In genomic region chr6:85452816-85453215, GRCm38 (mm10) we compare ENCODE assay signal across 8 mouse cellular contexts. TPM values are rescaled to one million over a fixed set of nuclear protein-coding genes. Genes with fewer than 3 reads are reported as not detected.
DNase-seq lines count a peak whose midpoint lies in the region; ATAC-seq and TF ChIP-seq lines count a peak whose summit lies in the region.

No protein-coding gene starts in this region.

- H3K36me3 ChIP-seq in forebrain, embryonic 12.5 days (replicated peaks): peaks cover 5% of the 10 kb centered on the region
- H3K36me3 ChIP-seq in liver, embryonic 14.5 days (replicated peaks; ENCODE audit: control insufficient read depth, insufficient read depth, low read depth): no peaks in the 10 kb centered on the region

- no peaks in the 10 kb centered on the region for H3K9me3 ChIP-seq in forebrain, embryonic 12.5 days
- H3K9me3 ChIP-seq in liver, embryonic 14.5 days (ENCODE audit: control insufficient read depth, low read length): no peaks in the 10 kb centered on the region

- peak overlapping the region; percentile 89 for H3K9ac ChIP-seq in forebrain, embryonic 12.5 days
- peak overlapping the region; percentile 94 for H3K9ac ChIP-seq in liver, embryonic 14.5 days (replicated peaks)

- TF ChIP-seq CTCF in left cerebral cortex, adult 2 months (IDR thresholded peaks at IDR 0.05): no peak
- 0 out of 2 replicates have a peak, but pooled peaks have one; percentile 10 for TF ChIP-seq CTCF in liver, embryonic 14.5 days (IDR thresholded peaks at IDR 0.05; ENCODE audit: low read depth)

- H3K4me2 ChIP-seq in forebrain, embryonic 12.5 days: peak overlapping the region; percentile 94
- peak overlapping the region; percentile 90 for H3K4me2 ChIP-seq in liver, embryonic 14.5 days (ENCODE audit: low read depth)

- 17% methylated on average over 7 of the region's 7 CpGs for WGBS in forebrain, embryonic 12.5 days
- 3% methylated on average over 7 of the region's 7 CpGs for WGBS in liver, embryonic 14.5 days (ENCODE audit: insufficient replicate concordance)

- peaks cover 49% of the 10 kb centered on the region for H3K4me1 ChIP-seq in forebrain, embryonic 12.5 days
- peaks cover 29 to 32% of the 10 kb centered on the region in 2 experiments for H3K4me1 ChIP-seq in liver, embryonic 14.5 days (replicated peaks; ENCODE audit: control insufficient read depth in 2 of 2, insufficient read depth in 2 of 2, low read length in 1 of 2)

- intact Hi-C loops in left cerebral cortex, adult 2 months (cut with DNase I): loop anchor here (5.0 kb wide), 3 partner anchors 59 to 464 kb away; partner anchors contain the start of genes Alms1, Egr4 and Nat8f1
- intact Hi-C loops in left cerebral cortex, postnatal 25 days (cut with DNase I): loop anchor here (10.0 kb wide), 1 partner anchor 462 kb away; the partner anchor contains the start of genes Nat8f1 and Tprkb

- DNase-seq in left cerebral cortex, adult 2 months (ENCODE audit: extremely low spot score in 1 of 2, low spot score in 2 of 2): no peak
- DNase-seq in left cerebral cortex, postnatal 25 days (ENCODE audit: low spot score in 2 of 2): no peak
- peak; percentile 33 for DNase-seq in adrenal gland, postnatal 10 days
- DNase-seq in liver, embryonic 14.5 days (ENCODE audit: low read depth in 3 of 3, low spot score in 3 of 3): peak; percentile 49 to 61 (median 56)
- no peak for DNase-seq in ovary, postnatal 10 days (ENCODE audit: low spot score)
- DNase-seq in lung, postnatal 10 days: no peak
- no peak for DNase-seq in urinary bladder, postnatal 4 days (ENCODE audit: low spot score in 2 of 2)

- TF ChIP-seq EP300 in liver, embryonic 14.5 days (IDR thresholded peaks at IDR 0.05; ENCODE audit: low read depth): no peak

- no peak for ATAC-seq in forebrain, embryonic 12.5 days (ENCODE audit: low FRiP score)
- no peak for ATAC-seq in liver, embryonic 14.5 days (ENCODE audit: insufficient read depth)

- no peaks in the 10 kb centered on the region for H3K27me3 ChIP-seq in forebrain, embryonic 12.5 days
- H3K27me3 ChIP-seq in liver, embryonic 14.5 days (ENCODE audit: control insufficient read depth, insufficient read depth, low read length): no peaks in the 10 kb centered on the region

- H3K27ac ChIP-seq in left cerebral cortex, adult 2 months: peak overlapping the region; percentile 91; the same call in 1 of the 2 replicates
- peak overlapping the region; percentile 96; the same call in 1 of the 2 replicates for H3K27ac ChIP-seq in forebrain, embryonic 12.5 days
- peak overlapping the region; percentile 59 for H3K27ac ChIP-seq in liver, embryonic 14.5 days

- H3K4me3 ChIP-seq in left cerebral cortex, adult 2 months: peak overlapping the region; percentile 72
- H3K4me3 ChIP-seq in forebrain, embryonic 12.5 days (replicated peaks): peak overlapping the region; percentile 77
- H3K4me3 ChIP-seq in liver, embryonic 14.5 days (ENCODE audit: insufficient read depth in 1 of 2, low read depth in 2 of 2, low read length in 2 of 2): peak overlapping the region; percentile 91

RNA-seq across cellular contexts. Expression of gene Pradc1, which starts 1.0 kb away (rescaled TPM):
- 10 to 100 TPM; 25.3 to 26.0 TPM for total RNA-seq in left cerebral cortex, adult 2 months (2021)
- total RNA-seq in left cerebral cortex, postnatal 25 days (2021): 10 to 100 TPM; 25.6 to 28.5 TPM
- 10 to 100 TPM; 13.2 to 14.4 TPM for total RNA-seq in adrenal gland, postnatal 10 days (2021)
- 33.0 and 34.0 TPM in 2 replicates for polyA plus RNA-seq in forebrain, embryonic 12.5 days (2016; fragmentation: Nextera tagmentation; extraction: Ambion mirVana)
- 16.9 and 18.4 TPM in 2 replicates for polyA plus RNA-seq in liver, embryonic 14.5 days (2012; rRNA removed)
- polyA plus RNA-seq in liver, embryonic 14.5 days (2014; fragmentation: Nextera tagmentation; extraction: Ambion mirVana): 18.1 and 19.8 TPM in 2 replicates

RNA-seq across cellular contexts. Expression of gene Cct7, which starts 1.5 kb away (rescaled TPM):
- 100 to 1,000 TPM; 200 to 226 TPM for total RNA-seq in left cerebral cortex, adult 2 months (2021)
- 100 to 1,000 TPM; 206 to 214 TPM for total RNA-seq in left cerebral cortex, postnatal 25 days (2021)
- total RNA-seq in adrenal gland, postnatal 10 days (2021): 100 to 1,000 TPM; 194 to 207 TPM
- 610 and 617 TPM in 2 replicates for polyA plus RNA-seq in forebrain, embryonic 12.5 days (2016; fragmentation: Nextera tagmentation; extraction: Ambion mirVana)
- 102 and 162 TPM in 2 replicates for polyA plus RNA-seq in liver, embryonic 14.5 days (2012; rRNA removed)
- 285 and 290 TPM in 2 replicates for polyA plus RNA-seq in liver, embryonic 14.5 days (2014; fragmentation: Nextera tagmentation; extraction: Ambion mirVana)

RNA-seq across cellular contexts. Expression of gene Smyd5, which starts 21.0 kb away (rescaled TPM):
- total RNA-seq in left cerebral cortex, adult 2 months (2021): 10 to 100 TPM; 48.8 to 52.7 TPM
- total RNA-seq in left cerebral cortex, postnatal 25 days (2021): 10 to 100 TPM; 38.6 to 39.4 TPM
- 10 to 100 TPM; 25.7 to 26.7 TPM for total RNA-seq in adrenal gland, postnatal 10 days (2021)
- 49.8 and 51.5 TPM in 2 replicates for polyA plus RNA-seq in forebrain, embryonic 12.5 days (2016; fragmentation: Nextera tagmentation; extraction: Ambion mirVana)
- polyA plus RNA-seq in liver, embryonic 14.5 days (2012; rRNA removed): 14.8 and 16.9 TPM in 2 replicates
- 16.9 and 17.7 TPM in 2 replicates for polyA plus RNA-seq in liver, embryonic 14.5 days (2014; fragmentation: Nextera tagmentation; extraction: Ambion mirVana)

RNA-seq across cellular contexts. Expression of gene Noto, which starts 29.1 kb away (rescaled TPM):
- total RNA-seq in left cerebral cortex, adult 2 months (2021): not detected
- total RNA-seq in left cerebral cortex, postnatal 25 days (2021): not detected
- not detected for total RNA-seq in adrenal gland, postnatal 10 days (2021)
- polyA plus RNA-seq in forebrain, embryonic 12.5 days (2016; fragmentation: Nextera tagmentation; extraction: Ambion mirVana): not detected in 2 replicates
- not detected in 2 replicates for polyA plus RNA-seq in liver, embryonic 14.5 days (2012; rRNA removed)
- not detected in 2 replicates for polyA plus RNA-seq in liver, embryonic 14.5 days (2014; fragmentation: Nextera tagmentation; extraction: Ambion mirVana)

RNA-seq across cellular contexts. Expression of gene Fbxo41, which starts 50.0 kb away (rescaled TPM):
- 100 to 1,000 TPM; 101 to 102 TPM for total RNA-seq in left cerebral cortex, adult 2 months (2021)
- total RNA-seq in left cerebral cortex, postnatal 25 days (2021): 100 to 1,000 TPM; 109 to 112 TPM
- 1 to 10 TPM in 1 of 2 experiments, under 1 TPM in 1; 0.60 to 1.4 TPM for total RNA-seq in adrenal gland, postnatal 10 days (2021)
- 1.9 and 2.6 TPM in 2 replicates for polyA plus RNA-seq in forebrain, embryonic 12.5 days (2016; fragmentation: Nextera tagmentation; extraction: Ambion mirVana)
- polyA plus RNA-seq in liver, embryonic 14.5 days (2012; rRNA removed): 0.02 TPM in 1 of 2 replicates, not detected in the other
- not detected in 2 replicates for polyA plus RNA-seq in liver, embryonic 14.5 days (2014; fragmentation: Nextera tagmentation; extraction: Ambion mirVana)

Comparison
In these comparisons a context has a peak if more than half of its experiments do, and no peak if none do; other contexts are left out.
1. DNase-seq: peak in adrenal gland, postnatal 10 days (single experiment) and liver, embryonic 14.5 days (3 of 3); none in left cerebral cortex, adult 2 months (0 of 2), left cerebral cortex, postnatal 25 days (0 of 2), ovary, postnatal 10 days (single experiment), lung, postnatal 10 days (single experiment) and urinary bladder, postnatal 4 days (0 of 2).
2. Peak in every context shown above with its lines, with median percentiles within 50 percentile points of each other: H3K27ac ChIP-seq and H3K4me3 ChIP-seq.